Mouse (Mus musculus): Measurements from ENCODE around the gene Mecr.
"Not testable (repeated sequence)": the region's sequence is repeated elsewhere in the genome, so short reads cannot be mapped to it uniquely, and the experiment has no call there.

Mecr gene

DNA sequence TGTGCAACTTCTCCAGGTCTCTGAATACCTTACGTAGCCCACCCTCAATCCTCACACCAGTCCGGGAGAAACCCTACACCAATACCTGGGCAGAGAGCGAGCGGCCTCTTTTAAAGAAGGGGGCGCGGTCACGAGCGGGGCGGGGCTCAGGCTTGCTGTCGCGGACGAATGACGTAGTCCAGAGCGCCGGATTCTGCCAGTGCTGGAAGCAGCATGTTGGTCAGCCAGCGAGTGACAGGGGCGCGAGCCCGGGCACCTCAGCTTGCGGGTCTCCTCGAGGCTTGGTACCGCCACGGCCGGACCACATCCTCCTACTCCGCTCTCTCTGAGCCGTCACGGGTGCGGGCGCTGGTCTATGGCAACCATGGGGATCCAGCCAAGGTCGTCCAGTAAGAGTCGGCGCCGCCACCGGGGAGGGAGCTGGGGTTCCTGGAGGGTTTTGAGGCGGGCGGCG lies at the start of gene Mecr:
Gene Mecr (plus strand): TSS at position 181 of the 454 bp plus-strand sequence.
- peak; percentile 74 to 94 for DNase-seq (ENCODE audit: low spot score in 2 of 2)

DNA sequence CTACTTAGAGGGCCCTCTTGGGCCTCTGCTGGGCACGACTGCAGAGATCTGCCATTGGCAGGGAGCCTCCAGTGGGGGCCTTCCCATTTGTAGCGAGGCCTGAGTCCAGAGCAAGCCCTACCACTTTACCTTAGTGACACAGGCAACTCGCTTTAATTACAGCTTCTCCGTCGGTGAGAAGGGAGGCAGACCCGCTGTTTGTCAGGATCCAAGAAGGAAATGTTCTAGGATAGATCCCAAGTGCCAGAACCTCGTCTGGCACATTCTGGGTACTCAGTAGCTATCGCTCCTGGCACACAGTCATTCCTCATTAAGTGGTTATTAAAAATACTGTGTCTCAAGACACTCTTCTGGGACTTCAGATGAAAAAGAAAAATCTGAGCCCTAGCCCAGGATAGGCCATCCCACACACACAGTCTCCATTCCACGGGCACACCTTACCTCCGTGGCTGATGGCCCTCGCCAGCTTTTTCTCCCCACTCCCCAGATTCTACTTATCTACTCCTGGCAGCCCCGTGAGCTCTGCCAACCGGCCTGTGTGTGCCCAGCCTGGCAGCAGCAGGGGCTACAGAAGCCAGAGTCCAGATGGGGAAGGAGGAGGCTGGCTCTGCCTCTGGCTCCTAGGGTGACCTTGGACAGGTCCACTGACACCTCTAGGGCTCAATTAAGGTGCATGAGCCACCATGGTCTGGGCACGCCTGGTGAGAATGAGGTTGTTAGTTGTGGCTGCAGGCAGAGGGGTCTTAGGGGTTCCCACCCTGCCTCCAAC lies 46.8 kb upstream of the Mecr start:
- DNase-seq (ENCODE audit: low spot score in 2 of 2), result no peak

DNA sequence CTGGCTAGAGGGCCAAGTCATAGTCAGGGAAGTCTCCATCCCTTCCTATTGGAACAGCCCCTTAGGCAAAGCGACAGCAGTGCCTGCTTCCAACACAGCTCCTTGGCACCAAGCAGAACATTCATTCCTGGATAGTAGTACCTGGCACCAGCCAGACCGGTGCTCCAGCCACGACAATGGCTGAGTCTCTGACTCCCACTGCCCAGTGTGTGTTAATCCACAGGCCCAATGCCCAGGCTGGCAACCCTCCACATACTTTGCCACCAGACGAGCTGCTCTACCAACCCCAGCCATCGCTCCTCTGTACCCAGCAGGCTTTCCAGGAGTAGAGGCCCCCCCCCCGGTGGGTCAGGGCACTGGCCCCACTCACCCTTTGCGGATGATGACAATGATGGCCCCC lies 45.8 kb upstream of the Mecr start:
- no peak for DNase-seq (ENCODE audit: low spot score in 2 of 2)

DNA sequence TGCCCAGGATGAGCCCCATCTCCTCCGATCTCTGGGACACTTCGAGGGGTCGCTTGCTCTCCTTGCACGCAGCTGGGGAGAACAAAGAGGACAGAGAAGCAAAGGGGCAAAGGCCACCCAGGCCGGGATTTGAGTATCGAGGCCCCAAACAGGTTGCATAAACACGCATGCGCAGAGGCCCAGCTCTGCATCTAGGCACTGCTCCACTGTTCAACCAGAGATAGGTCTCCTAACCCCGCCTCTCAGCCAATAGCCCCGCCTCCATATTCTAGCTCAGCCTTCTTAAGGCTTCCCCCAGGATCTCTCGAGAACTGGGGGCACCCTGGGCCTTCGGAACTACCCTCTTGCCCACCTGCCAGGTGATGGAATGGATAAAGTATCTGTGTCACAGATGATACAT lies 45.4 kb upstream of the Mecr start:
- DNase-seq (ENCODE audit: low spot score in 2 of 2), result no peak

DNA sequence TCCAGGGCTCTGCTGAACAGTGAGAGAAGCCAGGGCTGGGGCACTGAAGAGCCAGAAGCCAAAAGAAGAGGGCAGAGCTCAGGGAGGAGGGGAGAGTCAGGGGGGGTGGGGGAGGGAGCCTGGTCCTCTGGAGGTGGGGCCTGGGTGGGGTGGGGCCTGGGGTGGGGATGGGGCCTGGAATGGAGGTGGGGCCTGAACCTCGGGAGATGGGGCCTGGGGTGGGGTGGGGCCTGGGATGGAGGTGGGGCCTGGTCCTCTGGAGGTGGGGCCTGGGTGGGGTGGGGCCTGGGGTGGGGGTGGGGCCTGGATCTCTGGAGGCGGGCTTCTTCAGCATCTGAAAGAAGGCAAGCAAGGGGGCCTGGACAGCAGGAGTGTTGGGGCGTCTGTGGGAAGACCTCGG lies 44.3 kb upstream of the Mecr start:
- DNase-seq (ENCODE audit: low spot score in 2 of 2), result no peak

DNA sequence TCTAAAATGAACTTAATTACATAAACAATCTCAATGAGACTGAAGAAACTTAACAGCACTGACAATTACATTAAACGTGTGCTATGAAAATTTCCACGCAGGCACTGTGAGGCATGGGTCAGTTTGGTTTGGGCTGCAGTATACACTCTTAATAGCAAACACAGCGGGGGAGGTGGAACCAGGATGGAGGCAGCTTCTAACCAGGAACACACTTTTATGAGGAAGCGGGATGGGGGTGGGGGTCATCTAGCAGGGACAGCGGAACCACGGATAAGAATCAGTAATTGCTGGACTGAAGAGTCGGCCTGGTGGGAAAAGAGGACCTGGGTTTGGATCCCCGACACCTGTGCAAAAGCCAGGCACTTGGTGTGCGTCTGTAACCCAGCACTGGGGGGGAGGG lies 39.4 kb upstream of the Mecr start:
- DNase-seq (ENCODE audit: low spot score in 2 of 2), result no peak

DNA sequence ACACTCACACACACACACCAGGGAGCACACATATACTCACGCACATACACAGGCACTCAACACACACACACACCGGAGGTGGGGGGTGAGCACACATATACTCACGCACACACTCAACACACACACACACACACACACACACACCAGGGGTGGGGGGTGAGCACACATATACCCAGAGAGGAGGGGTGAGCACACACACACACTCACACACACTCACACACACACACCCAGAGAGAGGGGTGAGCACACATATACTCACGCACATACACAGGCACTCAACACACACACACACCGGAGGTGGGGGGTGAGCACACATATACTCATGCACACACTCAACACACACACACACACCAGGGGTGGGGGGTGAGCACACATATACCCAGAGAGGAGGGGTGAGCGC lies 38.5 kb upstream of the Mecr start:
- not testable (repeated sequence) for DNase-seq (ENCODE audit: low spot score in 2 of 2)

DNA sequence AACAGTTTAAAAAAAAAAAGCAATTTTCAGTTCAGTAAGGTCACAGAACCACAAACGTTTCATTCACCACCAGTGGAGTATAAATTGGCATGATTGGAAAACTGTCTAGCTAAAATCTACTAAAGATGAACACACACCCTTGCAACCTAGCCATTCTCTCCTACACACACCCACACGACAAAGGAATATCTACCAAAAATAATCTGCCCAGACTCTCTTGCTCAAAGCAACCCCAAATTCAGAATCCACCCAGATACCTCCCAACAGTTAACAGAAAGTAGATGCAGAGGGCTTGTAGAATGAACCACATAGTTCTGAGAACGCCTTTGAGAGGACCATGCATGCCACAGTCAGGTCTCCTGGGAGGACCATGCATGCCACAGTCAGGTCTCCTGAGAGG lies 38.0 kb upstream of the Mecr start:
- no peak for DNase-seq (ENCODE audit: low spot score in 2 of 2)

DNA sequence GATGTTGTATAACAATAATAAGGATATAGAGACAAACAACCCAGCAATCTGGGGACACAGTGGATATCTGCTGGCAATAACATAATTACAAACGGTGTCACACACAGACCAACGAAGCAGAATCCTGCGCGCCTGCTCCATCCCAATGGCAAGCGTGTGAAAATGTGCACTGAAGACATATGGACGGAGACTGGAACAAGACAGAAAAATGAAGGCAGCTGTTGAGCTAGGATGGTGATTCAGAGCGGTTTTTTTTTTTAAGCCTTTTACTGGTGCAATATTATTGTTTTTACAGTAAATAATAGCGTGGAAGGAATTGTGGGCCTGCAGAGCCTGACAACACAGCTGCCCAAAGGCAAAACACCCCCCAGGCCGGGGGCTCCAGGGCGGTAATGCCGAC lies 30.8 kb upstream of the Mecr start:
- DNase-seq (ENCODE audit: low spot score in 2 of 2), result no peak

DNA sequence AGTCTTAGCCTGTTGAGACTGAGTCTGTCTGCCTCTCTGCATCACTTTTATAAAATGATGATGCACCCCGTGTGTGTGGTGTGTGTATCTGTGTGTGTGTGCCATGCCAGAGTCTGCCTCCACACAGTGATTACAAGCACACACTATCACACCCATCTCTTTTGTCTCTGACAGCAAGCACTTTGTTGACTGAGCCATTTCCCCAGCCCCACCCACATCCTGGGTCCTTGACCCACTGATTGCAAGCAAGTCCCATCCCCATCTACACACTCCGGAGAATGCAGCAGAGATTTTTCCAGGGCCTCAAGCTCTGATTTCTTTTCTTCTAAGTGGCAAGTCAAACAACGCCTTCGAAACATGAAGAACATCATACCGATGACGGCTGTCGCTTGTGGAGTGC lies 29.5 kb upstream of the Mecr start:
- no peak for DNase-seq (ENCODE audit: low spot score in 2 of 2)

DNA sequence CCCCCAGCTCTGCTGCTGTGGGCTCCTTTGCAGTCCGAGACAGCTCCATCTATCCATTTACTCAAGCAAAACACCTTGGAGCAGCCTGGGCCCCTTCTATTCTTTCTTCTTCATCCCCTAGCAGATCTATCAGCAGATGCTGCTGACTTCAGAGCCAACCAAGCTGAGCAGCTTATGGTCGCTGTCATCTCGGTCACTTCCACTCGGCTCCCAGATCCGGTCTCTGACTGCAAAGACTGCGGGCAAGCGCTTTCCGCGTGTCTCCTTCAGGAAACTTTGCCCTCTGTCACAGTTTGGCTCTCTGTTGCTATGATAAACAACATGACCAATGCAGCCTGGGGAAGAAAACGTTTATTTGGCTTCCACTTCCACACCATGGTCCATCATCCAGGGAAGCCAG lies 28.4 kb upstream of the Mecr start:
- DNase-seq (ENCODE audit: low spot score in 2 of 2), result no peak

DNA sequence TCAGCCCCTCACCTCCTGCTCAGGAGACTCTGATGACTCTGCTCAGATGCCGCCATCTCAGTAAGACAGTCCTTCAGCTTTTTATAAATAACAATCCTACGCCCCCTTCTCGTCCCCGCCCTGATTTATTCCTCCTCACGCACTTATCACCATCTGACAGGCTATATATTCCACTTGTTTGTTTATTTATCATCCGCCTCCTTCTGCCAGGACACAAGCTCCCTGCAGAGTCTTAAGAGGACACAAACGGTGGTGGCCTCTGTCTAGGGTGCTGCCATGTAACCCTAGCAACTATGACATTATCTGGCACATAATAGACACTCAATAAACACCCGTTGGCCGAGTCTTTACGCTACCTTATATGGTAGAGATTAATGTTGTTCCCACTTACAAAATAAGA lies 27.5 kb upstream of the Mecr start:
- no peak for DNase-seq (ENCODE audit: low spot score in 2 of 2)

DNA sequence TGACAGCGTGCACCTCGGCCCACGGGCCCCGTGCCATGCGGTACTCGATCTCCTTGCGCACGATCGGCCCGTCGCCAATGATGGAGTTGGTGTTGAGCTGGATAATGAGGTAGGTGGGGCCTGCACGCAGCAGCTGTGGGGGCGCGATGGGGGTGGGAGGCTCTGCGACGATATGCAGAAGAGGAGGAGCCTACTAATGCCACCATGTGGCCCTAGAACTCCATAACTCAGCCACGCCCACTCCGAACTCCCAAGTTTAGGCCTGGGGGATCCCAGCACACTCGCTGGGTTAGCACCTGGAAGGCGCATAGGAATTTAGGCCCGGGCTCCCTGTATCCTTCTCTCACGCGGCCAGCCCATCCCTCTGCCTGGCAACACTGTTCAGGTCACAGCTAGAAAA lies 24.3 kb upstream of the Mecr start:
- DNase-seq (ENCODE audit: low spot score in 2 of 2), result no peak

DNA sequence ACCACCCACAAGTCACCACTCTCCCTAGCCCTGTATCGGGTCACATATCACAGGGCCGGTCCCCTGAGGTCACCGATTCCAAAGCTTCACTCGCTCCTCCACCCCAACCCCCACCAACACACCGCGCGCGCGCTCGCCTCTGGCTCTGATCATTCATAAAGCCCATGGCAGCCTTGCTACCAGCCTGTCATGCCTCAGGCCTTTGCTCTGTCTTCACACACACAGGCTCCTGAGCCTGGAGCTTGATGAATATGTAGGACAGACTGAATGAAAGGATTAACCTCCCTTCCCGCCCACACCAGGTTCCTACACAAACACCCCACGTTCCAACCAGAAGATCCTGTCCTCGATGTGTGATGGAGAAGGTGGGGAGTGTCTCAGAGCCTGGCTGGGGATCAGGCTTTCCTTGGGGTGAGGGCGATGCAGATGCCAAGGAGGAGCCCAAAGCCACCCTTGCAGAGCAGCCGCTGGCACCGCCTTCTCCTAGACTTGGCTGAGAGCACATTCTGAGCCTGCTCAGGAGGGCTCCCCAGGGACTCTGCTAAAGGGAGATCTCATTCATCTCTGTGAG lies 22.0 kb upstream of the Mecr start:
- DNase-seq (ENCODE audit: low spot score in 2 of 2), result peak; percentile 32 to 62

DNA sequence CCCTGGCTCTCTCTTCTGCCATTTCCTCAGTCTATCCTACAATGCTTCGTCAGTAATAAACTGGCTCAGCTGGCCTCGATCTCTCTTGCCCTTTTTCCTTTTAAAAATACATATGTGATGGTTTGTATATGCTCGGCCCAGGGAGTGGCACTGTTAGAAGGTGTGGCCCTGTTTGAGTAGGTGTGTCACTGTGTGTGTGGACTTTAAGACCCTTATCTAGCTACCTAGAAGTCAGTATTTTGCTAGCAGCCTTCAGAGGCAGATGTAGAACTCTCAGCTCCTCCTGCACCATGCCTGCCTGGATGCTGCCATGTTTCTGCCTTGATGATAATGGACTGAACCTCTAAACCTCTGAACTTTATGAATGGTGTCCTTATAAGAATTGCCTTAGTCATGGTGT lies 20.7 kb upstream of the Mecr start:
- no peak for DNase-seq (ENCODE audit: low spot score in 2 of 2)

DNA sequence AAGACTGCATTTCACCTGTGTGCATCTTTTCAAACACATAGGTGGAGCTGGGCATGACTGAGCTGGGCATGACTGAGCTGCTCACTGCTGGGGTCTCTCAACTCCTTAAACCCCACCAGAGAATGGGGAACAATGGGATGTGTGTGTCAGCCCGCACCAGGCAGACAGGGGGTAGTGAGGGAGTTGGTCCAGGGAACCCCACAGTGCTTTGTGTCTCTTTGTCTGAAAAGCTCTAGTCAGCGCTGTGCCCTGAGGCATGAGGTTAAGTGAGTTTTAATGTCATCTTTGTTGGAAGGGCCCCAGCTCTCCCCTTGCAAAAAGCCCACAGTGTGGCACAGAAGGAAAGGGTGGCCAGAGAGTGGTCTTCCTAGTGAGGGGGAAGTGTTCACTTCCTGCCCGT lies 18.3 kb upstream of the Mecr start:
- no peak for DNase-seq (ENCODE audit: low spot score in 2 of 2)

DNA sequence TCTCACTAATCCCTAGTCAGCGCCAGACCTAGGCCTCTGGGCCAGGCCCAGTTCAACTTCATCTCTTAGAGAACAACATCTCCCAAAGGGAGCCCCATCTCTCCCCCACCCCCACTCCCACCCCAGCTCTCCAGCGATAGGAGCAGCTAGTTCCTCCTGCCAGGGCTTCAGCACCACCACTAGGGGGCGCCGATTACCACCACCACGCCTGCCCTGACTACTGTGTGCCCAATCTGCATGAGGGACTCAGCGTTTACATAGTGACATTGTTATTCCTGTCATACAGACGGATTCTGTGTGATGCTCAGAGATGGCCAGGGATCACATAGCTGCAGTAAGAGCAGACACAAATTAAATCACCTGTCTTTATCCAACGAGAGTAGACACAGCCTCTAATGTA lies 17.4 kb upstream of the Mecr start:
- no peak for DNase-seq (ENCODE audit: low spot score in 2 of 2)

DNA sequence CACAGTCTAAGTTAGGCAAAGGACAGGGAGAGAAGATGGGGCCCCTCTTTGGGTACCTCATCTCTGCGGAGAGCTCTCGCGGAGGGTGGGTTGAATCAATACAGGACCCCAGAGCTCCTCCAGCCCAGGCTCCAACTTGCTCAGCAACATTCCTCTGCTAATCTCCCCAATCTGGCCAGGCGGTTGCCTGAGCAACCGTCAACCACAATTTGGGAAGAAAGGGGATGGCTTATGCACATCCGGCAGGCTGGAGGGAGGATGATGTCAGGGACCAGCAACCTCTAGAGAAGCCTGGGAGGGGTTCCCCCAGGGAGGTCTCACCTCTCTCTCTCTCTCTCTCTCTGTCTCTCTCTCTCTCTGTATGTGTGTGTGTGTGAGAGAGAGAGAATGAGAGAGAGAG lies 16.4 kb upstream of the Mecr start:
- no peak for DNase-seq (ENCODE audit: low spot score in 2 of 2)

DNA sequence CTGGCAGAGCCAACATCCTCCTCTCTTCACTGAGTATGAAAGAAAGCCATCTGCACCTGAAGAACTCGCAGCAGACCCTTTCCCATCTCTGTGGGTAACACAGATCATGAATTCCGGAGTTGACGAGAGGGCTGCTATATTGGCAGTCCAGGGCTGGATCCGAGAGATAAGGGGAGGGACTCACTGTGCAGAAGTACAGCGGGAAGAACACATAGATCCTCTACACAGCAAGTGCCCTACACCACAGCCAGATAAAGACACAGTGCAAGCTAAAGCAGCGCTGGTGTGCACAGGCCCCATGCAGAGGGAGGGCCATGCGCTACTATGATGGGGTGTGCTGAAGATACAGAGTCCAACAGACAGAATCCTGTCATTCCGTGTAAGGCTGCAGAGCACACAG lies 14.1 kb upstream of the Mecr start:
- DNase-seq (ENCODE audit: low spot score in 2 of 2), result no peak

DNA sequence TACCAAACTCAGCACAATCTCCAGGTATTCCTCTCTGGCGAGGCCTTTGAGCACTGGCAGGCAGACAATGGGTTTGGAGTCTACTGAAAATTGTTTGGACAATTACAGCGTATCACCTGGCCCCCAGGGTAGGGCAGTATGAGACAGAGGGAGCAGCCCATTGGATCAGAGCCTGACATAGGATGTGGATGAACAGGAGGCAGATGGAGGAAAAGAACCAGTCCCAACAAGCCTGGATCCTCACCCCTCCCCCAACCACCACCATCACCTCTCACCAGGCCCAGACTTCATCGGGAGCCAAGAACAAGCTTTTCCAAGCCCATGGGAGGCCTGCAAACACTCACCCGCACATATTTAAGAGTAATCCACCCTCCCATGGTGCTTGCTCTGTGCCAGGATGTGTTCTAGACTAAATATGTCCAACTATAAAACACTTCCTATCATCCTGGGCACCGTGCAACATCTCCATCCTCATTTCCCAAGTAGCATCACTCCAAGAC lies 11.7 kb upstream of the Mecr start:
- no peak for DNase-seq (ENCODE audit: low spot score in 2 of 2)

DNA sequence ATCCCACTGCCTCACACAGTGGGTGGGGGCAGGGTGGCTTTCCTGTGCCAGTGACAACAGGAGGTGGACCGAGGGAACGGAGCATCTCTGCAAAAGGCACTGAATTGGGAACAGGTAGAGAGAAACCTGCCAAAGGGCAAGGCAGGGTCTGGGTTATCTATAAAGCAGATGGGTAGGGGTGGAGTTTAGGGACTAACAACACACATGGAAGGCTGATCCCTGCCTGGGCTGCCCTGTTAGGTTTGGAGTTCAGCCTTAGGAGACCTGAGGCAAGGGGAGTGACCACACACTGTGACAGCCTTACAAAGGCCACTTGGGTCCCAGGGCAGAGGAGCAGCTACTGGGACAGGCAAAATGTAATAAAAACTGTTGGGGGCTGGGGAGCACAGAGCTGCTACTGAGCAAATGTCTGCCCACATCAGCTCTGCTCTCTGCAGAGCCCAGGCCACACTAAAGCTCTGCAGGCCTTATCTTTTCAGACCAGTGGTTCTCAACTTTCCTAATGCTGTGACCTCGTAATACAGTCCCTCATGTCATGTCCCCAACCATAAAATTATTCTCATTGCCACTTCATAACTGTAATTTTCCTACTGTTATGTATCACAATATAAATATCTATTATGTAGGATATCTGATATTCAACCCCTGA lies 10.4 kb upstream of the Mecr start:
- DNase-seq (ENCODE audit: low spot score in 2 of 2), result no peak

DNA sequence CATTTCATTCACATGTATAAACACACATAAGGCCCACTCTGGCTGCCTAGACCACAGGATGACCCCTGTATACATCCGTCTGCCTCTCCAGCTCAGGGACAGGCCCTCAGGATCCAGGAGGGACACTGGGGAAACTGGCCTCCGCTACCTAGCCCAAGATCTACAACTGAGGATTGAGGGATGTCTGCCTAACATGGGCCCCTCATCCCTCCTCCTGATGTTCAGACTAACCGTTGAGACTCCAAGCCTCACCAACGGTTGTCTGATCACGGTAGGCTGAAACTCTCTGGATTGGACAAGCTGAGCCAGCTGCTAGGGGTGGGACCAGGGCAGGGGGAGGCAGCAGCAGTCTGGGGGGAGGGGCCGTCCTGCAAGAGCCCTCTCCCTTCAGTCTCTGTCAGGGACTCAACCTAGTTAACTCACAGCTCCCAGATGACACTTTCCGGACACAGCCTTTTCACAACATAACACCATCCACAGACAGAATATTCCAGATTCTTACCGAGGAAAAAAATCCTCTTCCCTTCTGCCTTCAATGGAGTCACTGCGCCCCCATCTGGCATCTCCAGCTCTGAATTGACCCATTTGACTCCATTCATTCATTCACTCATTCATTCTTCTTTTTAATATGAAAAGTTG lies 9.2 kb upstream of the Mecr start:
- DNase-seq (ENCODE audit: low spot score in 2 of 2), result peak in 1 of 2 experiments; percentile 28

Measured in left cerebral cortex, adult 9 months (tissue).